Mouse (Mus musculus): ENCODE measurements at regions not wholly inside any gene's neighbourhood (a gene's known extent, or its start where the extent isn't known, plus 50 kb on each side); places are given as distances from the start of the nearest gene placed in this dataset.

DNA sequence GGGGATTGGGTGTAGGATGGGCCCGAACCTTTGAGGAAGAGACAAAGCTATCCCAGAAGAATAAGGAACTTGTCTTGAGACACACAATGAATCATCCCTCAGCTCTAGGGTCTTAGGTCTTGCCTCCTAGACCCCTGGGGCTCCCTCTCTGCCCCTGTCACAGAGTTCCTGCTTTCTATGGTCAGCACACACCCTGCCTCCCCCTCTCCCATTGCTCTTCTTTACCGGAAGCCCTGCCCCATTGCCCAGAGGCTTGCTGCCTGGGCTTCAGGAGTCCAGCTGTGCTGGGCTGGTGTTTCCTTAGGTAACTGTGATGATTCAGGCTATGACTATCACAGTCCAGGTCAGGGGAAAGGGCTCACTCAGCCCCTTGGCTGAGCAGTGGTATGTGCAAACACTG, 55.1 kb upstream of the Podxl start:
- no peak for TF ChIP-seq CTCF (IDR thresholded peaks at IDR 0.05)
- ATAC-seq (ENCODE audit: low FRiP score) (no peak), DNase-seq (ENCODE audit: low spot score) (no peak)
- Histone ChIP-seq H3K4me1 (ENCODE audit: insufficient read depth, low read length) (no peaks in the 10 kb centered on the region), H3K27ac (ENCODE audit: low read depth, low read length) (no peak overlapping the region), H3K36me3 (ENCODE audit: insufficient read depth, low read length) (no peaks in the 10 kb centered on the region), H3K4me3 (ENCODE audit: low read depth, low read length) (no peak overlapping the region), H3K9ac (replicated peaks; ENCODE audit: low read length, poor library complexity, severe bottlenecking) (no peak overlapping the region), H3K9me3 (ENCODE audit: low read length) (no peaks in the 10 kb centered on the region), H3K27me3 (ENCODE audit: insufficient read depth, low read length) (no peaks in the 10 kb centered on the region), H3K4me2 (ENCODE audit: low read depth, low read length, poor library complexity, severe bottlenecking) (no peak overlapping the region)
- WGBS: 91% methylated on average over 2 of the region's 2 CpGs

- H3K27me3 ChIP-seq (ENCODE audit: insufficient read depth, low read length): no peaks in the 10 kb centered on the region
- H3K27ac ChIP-seq (ENCODE audit: low read depth, low read length): no peak overlapping the region
- WGBS: 85% methylated on average over 8 of the region's 8 CpGs
- ATAC-seq (ENCODE audit: low FRiP score) (no peak), DNase-seq (ENCODE audit: low spot score) (no peak)
- no peak overlapping the region for H3K4me3 ChIP-seq (ENCODE audit: low read depth, low read length)
- no peak overlapping the region for H3K4me2 ChIP-seq (ENCODE audit: low read depth, low read length, poor library complexity, severe bottlenecking)
- H3K4me1 ChIP-seq (ENCODE audit: insufficient read depth, low read length): no peaks in the 10 kb centered on the region
- no peak overlapping the region for H3K9ac ChIP-seq (replicated peaks; ENCODE audit: low read length, poor library complexity, severe bottlenecking)
- no peak for TF ChIP-seq CTCF (IDR thresholded peaks at IDR 0.05)
- H3K36me3 ChIP-seq (ENCODE audit: insufficient read depth, low read length): no peaks in the 10 kb centered on the region
- no peaks in the 10 kb centered on the region for H3K9me3 ChIP-seq (ENCODE audit: low read length)
These were observed 53.6 kb upstream of the Podxl start for GRCm38 (mm10) chr6:31617341-31617740.

DNA sequence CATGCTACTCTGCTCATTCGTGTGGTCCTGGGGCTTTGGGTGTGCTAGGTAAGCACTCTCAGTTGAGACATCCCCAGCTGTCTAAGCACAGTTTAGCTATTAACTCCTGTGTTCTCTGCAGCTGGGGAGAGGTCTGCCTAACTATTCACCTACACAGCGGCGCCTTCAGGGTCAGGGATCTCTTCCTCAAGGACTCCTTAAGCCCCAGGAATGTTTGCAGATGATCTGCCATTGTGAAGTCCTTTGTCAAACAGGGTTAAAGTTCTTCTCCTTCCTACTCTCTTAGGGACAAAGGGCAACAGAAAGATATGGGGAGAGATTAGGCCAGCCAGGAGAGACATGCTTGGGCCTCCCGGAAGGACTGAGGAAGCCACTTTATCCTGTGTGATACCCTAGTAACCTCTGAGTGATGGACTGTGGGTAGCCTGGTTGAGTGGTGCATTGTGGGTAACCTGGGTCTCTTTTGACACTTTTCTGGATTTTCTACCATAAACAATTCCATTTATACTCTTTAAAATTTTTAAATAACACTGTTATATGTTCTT, 51.7 kb upstream of the Podxl start:
- H3K4me1 ChIP-seq (ENCODE audit: insufficient read depth, low read length): no peaks in the 10 kb centered on the region
- no peak overlapping the region for H3K4me2 ChIP-seq (ENCODE audit: low read depth, low read length, poor library complexity, severe bottlenecking)
- DNase-seq (ENCODE audit: low spot score): no peak
- H3K27me3 ChIP-seq (ENCODE audit: insufficient read depth, low read length): no peaks in the 10 kb centered on the region
- 85% methylated on average over 4 of the region's 4 CpGs for WGBS
- no peak for TF ChIP-seq CTCF (IDR thresholded peaks at IDR 0.05)
- H3K9ac ChIP-seq (replicated peaks; ENCODE audit: low read length, poor library complexity, severe bottlenecking): no peak overlapping the region
- no peaks in the 10 kb centered on the region for H3K36me3 ChIP-seq (ENCODE audit: insufficient read depth, low read length)
- H3K4me3 ChIP-seq (ENCODE audit: low read depth, low read length): no peak overlapping the region
- ATAC-seq (ENCODE audit: low FRiP score): no peak
- no peaks in the 10 kb centered on the region for H3K9me3 ChIP-seq (ENCODE audit: low read length)
- no peak overlapping the region for H3K27ac ChIP-seq (ENCODE audit: low read depth, low read length)

DNA sequence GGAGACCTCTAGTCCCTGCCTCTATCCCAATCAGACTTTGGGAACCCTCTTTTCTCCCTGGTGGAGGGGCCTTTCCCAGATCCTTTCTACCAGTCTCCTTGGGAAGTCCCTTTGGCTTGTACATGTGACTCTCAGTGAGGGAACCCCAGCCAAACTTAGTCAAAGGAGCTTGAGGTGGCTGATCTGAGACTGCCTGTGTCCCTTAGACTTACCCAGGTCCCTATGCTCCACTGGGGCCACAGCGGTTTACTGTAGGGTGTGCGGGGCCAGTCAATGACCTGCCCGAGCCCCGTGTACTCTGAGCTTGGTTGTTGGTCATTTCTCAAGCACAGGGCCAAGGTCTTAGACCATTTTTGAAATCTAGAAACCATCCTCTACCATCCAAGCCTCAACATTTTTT, 50.8 kb upstream of the Podxl start:
- Histone ChIP-seq H3K36me3 (ENCODE audit: insufficient read depth, low read length) (no peaks in the 10 kb centered on the region), H3K9ac (replicated peaks; ENCODE audit: low read length, poor library complexity, severe bottlenecking) (no peak overlapping the region), H3K27me3 (ENCODE audit: insufficient read depth, low read length) (no peaks in the 10 kb centered on the region), H3K4me3 (ENCODE audit: low read depth, low read length) (no peak overlapping the region), H3K4me2 (ENCODE audit: low read depth, low read length, poor library complexity, severe bottlenecking) (no peak overlapping the region), H3K9me3 (ENCODE audit: low read length) (no peaks in the 10 kb centered on the region), H3K27ac (ENCODE audit: low read depth, low read length) (no peak overlapping the region), H3K4me1 (ENCODE audit: insufficient read depth, low read length) (no peaks in the 10 kb centered on the region)
- no peak for TF ChIP-seq CTCF (IDR thresholded peaks at IDR 0.05)
- ATAC-seq (ENCODE audit: low FRiP score) (no peak), DNase-seq (ENCODE audit: low spot score) (no peak)
- WGBS: 97% methylated on average over 4 of the region's 4 CpGs

- no peaks in the 10 kb centered on the region for H3K4me1 ChIP-seq (ENCODE audit: insufficient read depth, low read length)
- H3K27ac ChIP-seq (ENCODE audit: low read depth, low read length): no peak overlapping the region
- H3K4me3 ChIP-seq (ENCODE audit: low read depth, low read length): no peak overlapping the region
- TF ChIP-seq CTCF (IDR thresholded peaks at IDR 0.05): no peak
- ATAC-seq (ENCODE audit: low FRiP score): no peak
- H3K27me3 ChIP-seq (ENCODE audit: insufficient read depth, low read length): no peaks in the 10 kb centered on the region
- no peaks in the 10 kb centered on the region for H3K36me3 ChIP-seq (ENCODE audit: insufficient read depth, low read length)
- DNase-seq (ENCODE audit: low spot score): no peak
- H3K9me3 ChIP-seq (ENCODE audit: low read length): no peaks in the 10 kb centered on the region
- H3K4me2 ChIP-seq (ENCODE audit: low read depth, low read length, poor library complexity, severe bottlenecking): no peak overlapping the region
- 76% methylated on average over 13 of the region's 13 CpGs for WGBS
- no peak overlapping the region for H3K9ac ChIP-seq (replicated peaks; ENCODE audit: low read length, poor library complexity, severe bottlenecking)
These were observed 50.0 kb upstream of the Podxl start for GRCm38 (mm10) chr6:31613590-31614319.

Measured in midbrain, postnatal 0 days (tissue).